Mouse (Mus musculus): ENCODE measurements around the gene Nfkbia.

The Nfkbia gene

GRCm38 (mm10) chr12:55442245-55442644, 50.2 kb downstream of the Nfkbia start:
- DNase-seq, result no peak

- no peak for DNase-seq
These were observed 52.0 kb downstream of the Nfkbia start for GRCm38 (mm10) chr12:55440416-55440815.
